ENCODE assay signal across 9 mouse cellular contexts in genomic region chr17:10335809-10336499, GRCm38 (mm10). TPM values are rescaled to one million over a fixed set of nuclear protein-coding genes. Genes with fewer than 3 reads are reported as not detected.
DNase-seq lines count a peak whose midpoint lies in the region; ATAC-seq and TF ChIP-seq lines count a peak whose summit lies in the region.
"Had no signal": no experiment of that assay in that cellular context is flagged by ENCODE, and none has a peak within 500 bp of the region (broad histone marks: within the 10 kb centered on the region; RNA-seq: fewer than 3 reads in every experiment).

No protein-coding gene starts in this region.

- peak overlapping the region; percentile 54; the same call in 1 of the 2 replicates for H3K9ac ChIP-seq in embryonic facial prominence, embryonic 12.5 days
- peak overlapping the region; percentile 60 for H3K9ac ChIP-seq in intestine, embryonic 14.5 days (ENCODE audit: low read length)
- peak overlapping the region; percentile 63 for H3K9ac ChIP-seq in midbrain, embryonic 14.5 days (replicated peaks; ENCODE audit: low read length)

- H3K9me3 ChIP-seq in E14TG2a.4 (ENCODE audit: low read length): no peaks in the 10 kb centered on the region
- no peaks in the 10 kb centered on the region for H3K9me3 ChIP-seq in embryonic facial prominence, embryonic 12.5 days
- no peaks in the 10 kb centered on the region for H3K9me3 ChIP-seq in intestine, embryonic 14.5 days (ENCODE audit: control insufficient read depth, low read length)
- no peaks in the 10 kb centered on the region for H3K9me3 ChIP-seq in midbrain, embryonic 14.5 days (ENCODE audit: control insufficient read depth, low read length)

- 18% methylated on average over 16 of the region's 16 CpGs for WGBS in embryonic facial prominence, embryonic 12.5 days
- 27% methylated on average over 16 of the region's 16 CpGs for WGBS in intestine, embryonic 14.5 days
- 4% methylated on average over 16 of the region's 16 CpGs for WGBS in midbrain, embryonic 14.5 days

- peaks cover 63% of the 10 kb centered on the region for H3K4me1 ChIP-seq in E14TG2a.4 (replicated peaks; ENCODE audit: low read depth, low read length)
- H3K4me1 ChIP-seq in embryonic facial prominence, embryonic 12.5 days: 0 out of 2 replicates have a peak, but pooled peaks cover 6% of the 10 kb centered on the region
- peaks cover 2% of the 10 kb centered on the region; the same call in 1 of the 2 replicates for H3K4me1 ChIP-seq in intestine, embryonic 14.5 days (replicated peaks; ENCODE audit: control insufficient read depth, insufficient read depth, low read length)
- H3K4me1 ChIP-seq in midbrain, embryonic 14.5 days (ENCODE audit: control insufficient read depth, insufficient read depth, low read length): peaks cover 27% of the 10 kb centered on the region

- no peak for TF ChIP-seq CTCF in E14TG2a.4 (conservative IDR thresholded peaks at IDR 0.05; ENCODE audit: low read length)

- peak overlapping the region; percentile 79 for H3K4me3 ChIP-seq in E14TG2a.4 (replicated peaks; ENCODE audit: low read length)
- peak overlapping the region; percentile 41 for H3K4me3 ChIP-seq in embryonic facial prominence, embryonic 12.5 days
- H3K4me3 ChIP-seq in intestine, embryonic 14.5 days (ENCODE audit: low read depth, low read length): peak overlapping the region; percentile 44
- peak overlapping the region; percentile 39 for H3K4me3 ChIP-seq in midbrain, embryonic 14.5 days (replicated peaks; ENCODE audit: low read depth, low read length)

- ATAC-seq in embryonic facial prominence, embryonic 12.5 days (ENCODE audit: insufficient number of reproducible peaks, insufficient read depth, low FRiP score, low TSS enrichment): no peak
- ATAC-seq in intestine, embryonic 14.5 days (replicated peaks; ENCODE audit: low FRiP score, low TSS enrichment, low read depth): no peak
- 0 out of 2 replicates have a peak, but pooled peaks have one; percentile 47 for ATAC-seq in midbrain, embryonic 14.5 days (ENCODE audit: low FRiP score, low TSS enrichment)
- ATAC-seq in monocyte, adult 5-6 weeks (replicated peaks; ENCODE audit: insufficient number of reproducible peaks, low FRiP score, low TSS enrichment, poor library complexity, severe bottlenecking): no peak

- peak; percentile 22 to 23 for DNase-seq in cerebellum, postnatal 36 days
- DNase-seq in cerebellum, adult 9-10 months: no peak
- peak; percentile 58 for DNase-seq in intestine, embryonic 14.5 days (ENCODE audit: low spot score)
- DNase-seq in midbrain, embryonic 14.5 days: peak; percentile 84
- DNase-seq in T-cell, adult 2 months (ENCODE audit: low spot score): no peak

- H3K27me3 ChIP-seq in E14TG2a.4 (ENCODE audit: insufficient read depth, low read length): peaks cover 7% of the 10 kb centered on the region; the same call in 1 of the 2 replicates
- H3K27me3 ChIP-seq in embryonic facial prominence, embryonic 12.5 days: no peaks in the 10 kb centered on the region
- 0 out of 2 replicates have a peak, but pooled peaks cover 4% of the 10 kb centered on the region for H3K27me3 ChIP-seq in intestine, embryonic 14.5 days (replicated peaks; ENCODE audit: control insufficient read depth, insufficient read depth, low read length)
- no peaks in the 10 kb centered on the region for H3K27me3 ChIP-seq in midbrain, embryonic 14.5 days (ENCODE audit: control insufficient read depth, insufficient read depth, low read length)
- H3K27me3 ChIP-seq: CH12.LX had no signal

- no peaks in the 10 kb centered on the region for H3K36me3 ChIP-seq in E14TG2a.4 (ENCODE audit: insufficient read depth, low read length)
- H3K36me3 ChIP-seq in embryonic facial prominence, embryonic 12.5 days: no peaks in the 10 kb centered on the region
- H3K36me3 ChIP-seq in intestine, embryonic 14.5 days (ENCODE audit: control insufficient read depth, insufficient read depth, low read length): no peaks in the 10 kb centered on the region
- H3K36me3 ChIP-seq in midbrain, embryonic 14.5 days (ENCODE audit: control insufficient read depth, insufficient read depth, low read length): no peaks in the 10 kb centered on the region

- peak overlapping the region; percentile 84; the same call in 1 of the 2 replicates for H3K27ac ChIP-seq in embryonic facial prominence, embryonic 12.5 days
- H3K27ac ChIP-seq in intestine, embryonic 14.5 days (ENCODE audit: low read depth): peak overlapping the region; percentile 72; the same call in 1 of the 2 replicates
- H3K27ac ChIP-seq in midbrain, embryonic 14.5 days (replicated peaks; ENCODE audit: low read depth, low read length): peak overlapping the region; percentile 94

- H3K4me2 ChIP-seq in embryonic facial prominence, embryonic 12.5 days (replicated peaks): peak overlapping the region; percentile 77
- H3K4me2 ChIP-seq in intestine, embryonic 14.5 days (ENCODE audit: low read length): peak overlapping the region; percentile 79
- H3K4me2 ChIP-seq in midbrain, embryonic 14.5 days (ENCODE audit: low read length): peak overlapping the region; percentile 65

RNA-seq across cellular contexts. Expression of gene Qk, which starts 16.3 kb away (rescaled TPM):
- 27.5 and 29.1 TPM in 2 replicates for polyA plus RNA-seq in embryonic facial prominence, embryonic 12.5 days (2016; fragmentation: Nextera tagmentation; extraction: Ambion mirVana)
- 23.1 and 26.8 TPM in 2 replicates for polyA plus RNA-seq in intestine, embryonic 14.5 days (2014; fragmentation: Nextera tagmentation; extraction: Ambion mirVana)
- polyA plus RNA-seq in midbrain, embryonic 14.5 days (2014; fragmentation: Nextera tagmentation; extraction: Ambion mirVana): 52.9 and 62.8 TPM in 2 replicates
- total RNA-seq in monocyte, adult 5-6 weeks (2017): 117 to 144 TPM (median 122 TPM) in 3 replicates

Comparison
In these comparisons a context has a peak if more than half of its experiments do, and no peak if none do; other contexts are left out.
1. DNase-seq: peak in cerebellum, postnatal 36 days (2 of 2), intestine, embryonic 14.5 days (single experiment) and midbrain, embryonic 14.5 days (single experiment); none in cerebellum, adult 9-10 months (single experiment) and T-cell, adult 2 months (single experiment).
2. Peak in every context shown above with its lines, with median percentiles within 50 percentile points of each other: H3K4me3 ChIP-seq, H3K27ac ChIP-seq, H3K4me2 ChIP-seq and H3K9ac ChIP-seq.